Mouse (Mus musculus): ENCODE measurements at regions not wholly inside any gene's neighbourhood (a gene's known extent, or its start where the extent isn't known, plus 50 kb on each side); places are given as distances from the start of the nearest gene placed in this dataset.

- Histone ChIP-seq H3K4me3 (replicated peaks) (no peak overlapping the region), H3K4me2 (no peak overlapping the region), H3K9ac (replicated peaks) (no peak overlapping the region), H3K27me3 (replicated peaks) (no peaks in the 10 kb centered on the region), H3K36me3 (no peaks in the 10 kb centered on the region), H3K4me1 (no peaks in the 10 kb centered on the region), H3K27ac (replicated peaks) (no peak overlapping the region), H3K9me3 (replicated peaks) (no peaks in the 10 kb centered on the region)
- no peak for ATAC-seq (ENCODE audit: low FRiP score)
- WGBS: 80% methylated on average over 7 of the region's 7 CpGs
Measured at GRCm38 (mm10) chr2:128491217-128491877, 99.7 kb upstream of the Spdye4c start.

GRCm38 (mm10) chr2:128493871-128494270 is 97.1 kb upstream of the Spdye4c start:
- Histone ChIP-seq H3K4me1 (no peaks in the 10 kb centered on the region), H3K4me2 (no peak overlapping the region), H3K36me3 (no peaks in the 10 kb centered on the region), H3K27ac (replicated peaks) (no peak overlapping the region), H3K9me3 (replicated peaks) (no peaks in the 10 kb centered on the region), H3K27me3 (replicated peaks) (no peaks in the 10 kb centered on the region), H3K4me3 (replicated peaks) (no peak overlapping the region), H3K9ac (replicated peaks) (no peak overlapping the region)
- no peak for ATAC-seq (ENCODE audit: low FRiP score)
- WGBS: 83% methylated on average over 5 of the region's 5 CpGs

GRCm38 (mm10) chr2:128497891-128498290 is 93.1 kb upstream of the Spdye4c start:
- no peak for ATAC-seq (ENCODE audit: low FRiP score)
- Histone ChIP-seq H3K4me2 (no peak overlapping the region), H3K27me3 (replicated peaks) (no peaks in the 10 kb centered on the region), H3K9ac (replicated peaks) (no peak overlapping the region), H3K36me3 (no peaks in the 10 kb centered on the region), H3K9me3 (replicated peaks) (no peaks in the 10 kb centered on the region), H3K4me1 (no peaks in the 10 kb centered on the region), H3K27ac (replicated peaks) (no peak overlapping the region), H3K4me3 (replicated peaks) (no peak overlapping the region)
- 38% methylated on average over 3 of the region's 3 CpGs for WGBS

- no peak overlapping the region for H3K4me3 ChIP-seq (replicated peaks)
- H3K27me3 ChIP-seq (replicated peaks): no peaks in the 10 kb centered on the region
- H3K4me2 ChIP-seq: no peak overlapping the region
- no peaks in the 10 kb centered on the region for H3K36me3 ChIP-seq
- WGBS: 78% methylated on average over 5 of the region's 5 CpGs
- H3K27ac ChIP-seq (replicated peaks): no peak overlapping the region
- no peak for ATAC-seq (ENCODE audit: low FRiP score)
- H3K9ac ChIP-seq (replicated peaks): no peak overlapping the region
- no peaks in the 10 kb centered on the region for H3K9me3 ChIP-seq (replicated peaks)
- no peaks in the 10 kb centered on the region for H3K4me1 ChIP-seq
Measured at GRCm38 (mm10) chr2:128498611-128499010, 92.4 kb upstream of the Spdye4c start.

GRCm38 (mm10) chr2:128499575-128500184 is 91.3 kb upstream of the Spdye4c start:
- no peak for ATAC-seq (ENCODE audit: low FRiP score)
- no peaks in the 10 kb centered on the region for H3K9me3 ChIP-seq (replicated peaks)
- H3K4me2 ChIP-seq: no peak overlapping the region
- no peak overlapping the region for H3K27ac ChIP-seq (replicated peaks)
- no peaks in the 10 kb centered on the region for H3K27me3 ChIP-seq (replicated peaks)
- no peak overlapping the region for H3K4me3 ChIP-seq (replicated peaks)
- H3K4me1 ChIP-seq: no peaks in the 10 kb centered on the region
- 85% methylated on average over 14 of the region's 14 CpGs for WGBS
- no peak overlapping the region for H3K9ac ChIP-seq (replicated peaks)
- no peaks in the 10 kb centered on the region for H3K36me3 ChIP-seq

GRCm38 (mm10) chr2:128502676-128503075 is 88.3 kb upstream of the Spdye4c start:
- ATAC-seq (ENCODE audit: low FRiP score): no peak

GRCm38 (mm10) chr2:128503136-128503935 is 87.7 kb upstream of the Spdye4c start:
- ATAC-seq (ENCODE audit: low FRiP score): no peak
- Histone ChIP-seq H3K4me2 (no peak overlapping the region), H3K9me3 (replicated peaks) (no peaks in the 10 kb centered on the region), H3K27me3 (replicated peaks) (no peaks in the 10 kb centered on the region), H3K27ac (replicated peaks) (no peak overlapping the region), H3K4me1 (no peaks in the 10 kb centered on the region), H3K4me3 (replicated peaks) (no peak overlapping the region), H3K36me3 (no peaks in the 10 kb centered on the region), H3K9ac (replicated peaks) (no peak overlapping the region)
- WGBS: 87% methylated on average over 2 of the region's 2 CpGs

More at GRCm38 (mm10) chr2:128502676-128503075, 88.3 kb upstream of the Spdye4c start:
- no peaks in the 10 kb centered on the region for H3K36me3 ChIP-seq
- no peak overlapping the region for H3K27ac ChIP-seq (replicated peaks)
- no peaks in the 10 kb centered on the region for H3K4me1 ChIP-seq
- H3K4me3 ChIP-seq (replicated peaks): no peak overlapping the region
- H3K4me2 ChIP-seq: no peak overlapping the region
- no peaks in the 10 kb centered on the region for H3K27me3 ChIP-seq (replicated peaks)
- H3K9me3 ChIP-seq (replicated peaks): no peaks in the 10 kb centered on the region
- whole genome bisulfite sequencing: 84% methylated on average over 4 of the region's 4 CpGs
- no peak overlapping the region for H3K9ac ChIP-seq (replicated peaks)

- ATAC-seq (ENCODE audit: low FRiP score): no peak
- Histone ChIP-seq H3K36me3 (no peaks in the 10 kb centered on the region), H3K27ac (replicated peaks) (no peak overlapping the region), H3K4me3 (replicated peaks) (no peak overlapping the region), H3K4me2 (no peak overlapping the region), H3K27me3 (replicated peaks) (no peaks in the 10 kb centered on the region), H3K4me1 (no peaks in the 10 kb centered on the region), H3K9me3 (replicated peaks) (no peaks in the 10 kb centered on the region), H3K9ac (replicated peaks) (no peak overlapping the region)
- 61% methylated on average over 11 of the region's 11 CpGs for WGBS
Measured at GRCm38 (mm10) chr2:128507591-128508243, 83.3 kb upstream of the Spdye4c start.

- Histone ChIP-seq H3K9me3 (replicated peaks) (no peaks in the 10 kb centered on the region), H3K4me3 (replicated peaks) (no peak overlapping the region), H3K9ac (replicated peaks) (no peak overlapping the region), H3K4me2 (no peak overlapping the region), H3K36me3 (no peaks in the 10 kb centered on the region), H3K27me3 (replicated peaks) (no peaks in the 10 kb centered on the region), H3K4me1 (no peaks in the 10 kb centered on the region), H3K27ac (replicated peaks) (no peak overlapping the region)
- 77% methylated on average over 2 of the region's 2 CpGs for WGBS
- no peak for ATAC-seq (ENCODE audit: low FRiP score)
Measured at GRCm38 (mm10) chr2:128508244-128508605, 82.8 kb upstream of the Spdye4c start.

GRCm38 (mm10) chr2:128511291-128511690 is 79.7 kb upstream of the Spdye4c start:
- WGBS: 67% methylated on average over 6 of the region's 6 CpGs
- Histone ChIP-seq H3K36me3 (no peaks in the 10 kb centered on the region), H3K27ac (replicated peaks) (no peak overlapping the region), H3K9ac (replicated peaks) (no peak overlapping the region), H3K4me3 (replicated peaks) (no peak overlapping the region), H3K4me1 (no peaks in the 10 kb centered on the region), H3K27me3 (replicated peaks) (no peaks in the 10 kb centered on the region), H3K9me3 (replicated peaks) (no peaks in the 10 kb centered on the region), H3K4me2 (no peak overlapping the region)
- ATAC-seq (ENCODE audit: low FRiP score): no peak

- Histone ChIP-seq H3K4me3 (replicated peaks) (no peak overlapping the region), H3K4me2 (no peak overlapping the region), H3K27ac (replicated peaks) (no peak overlapping the region), H3K4me1 (no peaks in the 10 kb centered on the region), H3K9ac (replicated peaks) (no peak overlapping the region), H3K36me3 (no peaks in the 10 kb centered on the region), H3K27me3 (replicated peaks) (no peaks in the 10 kb centered on the region), H3K9me3 (replicated peaks) (no peaks in the 10 kb centered on the region)
- no peak for ATAC-seq (ENCODE audit: low FRiP score)
- 82% methylated on average over 6 of the region's 6 CpGs for WGBS
Measured at GRCm38 (mm10) chr2:128512852-128513251, 78.2 kb upstream of the Spdye4c start.

All from neural tube, embryonic 15.5 days (tissue).